In the genomic region with DNA sequence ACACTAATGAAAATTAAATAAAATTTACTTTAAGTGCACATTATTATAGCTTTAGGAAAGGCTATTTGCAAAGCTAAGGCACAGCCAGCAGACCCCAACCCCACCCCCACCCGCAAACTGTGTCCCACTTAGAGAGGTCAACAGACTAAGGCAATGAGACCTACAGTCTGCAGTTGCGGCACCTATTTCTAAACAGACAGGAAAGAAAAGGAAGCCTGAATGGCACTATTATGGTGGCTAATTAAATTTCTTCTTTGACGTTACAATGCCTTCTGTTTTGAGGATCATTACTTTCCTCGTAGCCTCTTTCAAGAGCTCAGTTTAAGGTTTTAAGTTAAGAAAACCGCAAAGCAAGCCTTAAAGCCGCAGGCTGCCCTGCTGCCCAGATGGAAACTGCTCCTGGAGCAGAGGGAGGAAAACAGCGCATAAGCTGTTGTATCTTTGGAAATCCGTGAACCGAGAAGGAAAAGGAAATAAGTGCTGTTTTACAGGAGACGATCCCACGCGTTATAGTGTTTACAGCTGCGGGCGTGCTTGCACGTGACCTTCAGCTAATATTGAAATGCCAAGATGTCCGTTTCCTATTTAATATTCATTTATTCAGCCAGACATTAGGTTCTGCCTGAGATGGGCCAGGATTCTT, we compare ENCODE assay signal across 11 mouse cellular contexts.
DNase-seq lines count a peak whose midpoint lies in the region; ATAC-seq lines count a peak whose summit lies in the region.
"Had no signal": no experiment of that assay in that cellular context is flagged by ENCODE, and none has a peak within 500 bp of the region (broad histone marks: within the 10 kb centered on the region; RNA-seq: fewer than 3 reads in every experiment).

No protein-coding gene starts in this region.

- DNase-seq in layer of hippocampus, adult 11-12 months (ENCODE audit: low spot score) = peak; percentile 14
- DNase-seq in layer of hippocampus, postnatal 25 days (ENCODE audit: extremely low spot score in 1 of 2, low spot score in 1 of 2) = no peak
- DNase-seq in embryonic facial prominence, embryonic 14.5 days (ENCODE audit: low spot score) = peak; percentile 59
- DNase-seq in adrenal gland, adult 2 months = no peak
- DNase-seq in thymus, postnatal 10 days (ENCODE audit: low spot score in 2 of 2) = no peak
- DNase-seq in adrenal gland, postnatal 14 days = no peak
- DNase-seq: liver; lung, postnatal 14 days had no signal

- H3K27me3 ChIP-seq in embryonic facial prominence, embryonic 14.5 days (replicated peaks; ENCODE audit: control insufficient read depth, insufficient read depth, low read length) = no peaks in the 10 kb centered on the region
- H3K27me3 ChIP-seq in hindbrain, embryonic 15.5 days = no peaks in the 10 kb centered on the region
- H3K27me3 ChIP-seq in midbrain, embryonic 16.5 days (ENCODE audit: control insufficient read depth, insufficient read depth, low read depth, low read length) = no peaks in the 10 kb centered on the region
- H3K27me3 ChIP-seq: heart, embryonic 12.5 days had no signal

- ATAC-seq in embryonic facial prominence, embryonic 14.5 days (ENCODE audit: low read depth) = peak; percentile 33; the same call in 1 of the 2 replicates
- no peak for ATAC-seq in hindbrain, embryonic 15.5 days (ENCODE audit: low FRiP score, low read depth)
- ATAC-seq in midbrain, embryonic 16.5 days = no peak

- 40% methylated on average over 16 of the region's 16 CpGs for WGBS in embryonic facial prominence, embryonic 14.5 days
- 50% methylated on average over 16 of the region's 16 CpGs for WGBS in hindbrain, embryonic 15.5 days
- WGBS in midbrain, embryonic 16.5 days = 37% methylated on average over 16 of the region's 16 CpGs

- H3K4me1 ChIP-seq in embryonic facial prominence, embryonic 14.5 days (ENCODE audit: control insufficient read depth, insufficient read depth, low read length) = no peaks in the 10 kb centered on the region
- no peaks in the 10 kb centered on the region for H3K4me1 ChIP-seq in hindbrain, embryonic 15.5 days (replicated peaks)
- H3K4me1 ChIP-seq in midbrain, embryonic 16.5 days (ENCODE audit: control insufficient read depth, insufficient read depth, low read length) = no peaks in the 10 kb centered on the region
- H3K4me1 ChIP-seq: heart, embryonic 12.5 days had no signal

- H3K36me3 ChIP-seq in embryonic facial prominence, embryonic 14.5 days (ENCODE audit: control insufficient read depth, insufficient read depth, low read length) = no peaks in the 10 kb centered on the region
- no peaks in the 10 kb centered on the region for H3K36me3 ChIP-seq in hindbrain, embryonic 15.5 days
- no peaks in the 10 kb centered on the region for H3K36me3 ChIP-seq in midbrain, embryonic 16.5 days (ENCODE audit: control insufficient read depth, insufficient read depth, low read length)
- H3K36me3 ChIP-seq: heart, embryonic 12.5 days had no signal

- H3K9ac ChIP-seq in embryonic facial prominence, embryonic 14.5 days (ENCODE audit: low read depth, low read length) = no peak overlapping the region
- no peak overlapping the region for H3K9ac ChIP-seq in hindbrain, embryonic 15.5 days
- H3K9ac ChIP-seq in midbrain, embryonic 16.5 days (ENCODE audit: low read depth, low read length) = no peak overlapping the region
- H3K9ac ChIP-seq: heart, embryonic 12.5 days had no signal

- H3K9me3 ChIP-seq in embryonic facial prominence, embryonic 14.5 days (ENCODE audit: control insufficient read depth, low read length) = no peaks in the 10 kb centered on the region
- no peaks in the 10 kb centered on the region for H3K9me3 ChIP-seq in hindbrain, embryonic 15.5 days
- H3K9me3 ChIP-seq in midbrain, embryonic 16.5 days (replicated peaks; ENCODE audit: control insufficient read depth, low read length, poor library complexity, severe bottlenecking) = no peaks in the 10 kb centered on the region
- H3K9me3 ChIP-seq: heart, embryonic 12.5 days had no signal

- H3K4me3 ChIP-seq in embryonic facial prominence, embryonic 14.5 days (ENCODE audit: low read depth, low read length) = peak overlapping the region; percentile 15; the same call in 1 of the 2 replicates
- no peak overlapping the region for H3K4me3 ChIP-seq in hindbrain, embryonic 15.5 days
- peak overlapping the region; percentile 4; the same call in 1 of the 2 replicates for H3K4me3 ChIP-seq in midbrain, embryonic 16.5 days (ENCODE audit: low read depth, low read length)
- H3K4me3 ChIP-seq: heart, embryonic 12.5 days had no signal

- no peak overlapping the region for H3K27ac ChIP-seq in embryonic facial prominence, embryonic 14.5 days (replicated peaks; ENCODE audit: low read depth, low read length)
- no peak overlapping the region for H3K27ac ChIP-seq in hindbrain, embryonic 15.5 days (replicated peaks)
- no peak overlapping the region for H3K27ac ChIP-seq in midbrain, embryonic 16.5 days (ENCODE audit: low read length)

- H3K4me2 ChIP-seq in embryonic facial prominence, embryonic 14.5 days (ENCODE audit: low read depth, low read length) = peak overlapping the region; percentile 43
- H3K4me2 ChIP-seq in hindbrain, embryonic 15.5 days = peak overlapping the region; percentile 40
- peak overlapping the region; percentile 25 for H3K4me2 ChIP-seq in midbrain, embryonic 16.5 days (ENCODE audit: low read length)
- H3K4me2 ChIP-seq: heart, embryonic 12.5 days had no signal

Comparison
In these comparisons a context has a peak if more than half of its experiments do, and no peak if none do; other contexts are left out.
1. DNase-seq: peak in layer of hippocampus, adult 11-12 months (single experiment) and embryonic facial prominence, embryonic 14.5 days (single experiment); none in layer of hippocampus, postnatal 25 days (0 of 2), adrenal gland, adult 2 months (single experiment), thymus, postnatal 10 days (0 of 2) and adrenal gland, postnatal 14 days (single experiment).
2. Peak in every context shown above with its lines, with median percentiles within 50 percentile points of each other: H3K4me2 ChIP-seq.